In genomic region chr13:29489476-29489875, GRCm38 (mm10) we compare ENCODE assay signal across 22 mouse cellular contexts.
"Had no signal": no experiment of that assay in that cellular context is flagged by ENCODE, and none has a peak within 500 bp of the region (broad histone marks: within the 10 kb centered on the region; RNA-seq: fewer than 3 reads in every experiment).

No protein-coding gene starts in this region.

- H3K9ac ChIP-seq: limb, embryonic 12.5 days; limb, embryonic 15.5 days; liver, embryonic 14.5 days; liver, postnatal 0 days; lung, embryonic 14.5 days; neural tube, embryonic 12.5 days; neural tube, embryonic 15.5 days had no signal

- H3K27ac ChIP-seq: limb, embryonic 12.5 days; limb, embryonic 15.5 days; liver, embryonic 14.5 days; neural tube, embryonic 12.5 days; neural tube, embryonic 15.5 days; stomach, postnatal 0 days had no signal

- H3K36me3 ChIP-seq: limb, embryonic 12.5 days; limb, embryonic 15.5 days; neural tube, embryonic 12.5 days; neural tube, embryonic 15.5 days had no signal

- H3K27me3 ChIP-seq: limb, embryonic 12.5 days; limb, embryonic 15.5 days; megakaryocyte, embryonic 14.5 days; neural tube, embryonic 12.5 days; neural tube, embryonic 15.5 days had no signal

- DNase-seq: kidney, adult 18-20 months; kidney, adult 9 months; kidney, postnatal 14 days; kidney, postnatal 4 days; left cerebral cortex, postnatal 4 days; liver, postnatal 0 days; lung, embryonic 14.5 days; right cerebral cortex, adult 18-20 months; right cerebral cortex, postnatal 14 days; right cerebral cortex, postnatal 4 days; thymus, adult 2 months; thymus, postnatal 14 days; thymus, postnatal 4 days had no signal

- H3K9me3 ChIP-seq: limb, embryonic 12.5 days; limb, embryonic 15.5 days; neural tube, embryonic 12.5 days; neural tube, embryonic 15.5 days had no signal

- H3K4me2 ChIP-seq: limb, embryonic 12.5 days; limb, embryonic 15.5 days; liver, embryonic 11.5 days; lung, embryonic 14.5 days; neural tube, embryonic 12.5 days; neural tube, embryonic 15.5 days had no signal

- ATAC-seq: liver, postnatal 0 days; lung, postnatal 0 days had no signal

- H3K4me1 ChIP-seq: limb, embryonic 12.5 days; limb, embryonic 15.5 days; megakaryocyte, embryonic 14.5 days; neural tube, embryonic 12.5 days had no signal

- H3K4me3 ChIP-seq: limb, embryonic 12.5 days; limb, embryonic 15.5 days; megakaryocyte, embryonic 14.5 days; neural tube, embryonic 12.5 days; neural tube, embryonic 15.5 days had no signal
